Mouse (Mus musculus): ENCODE measurements around the gene Cenpt. TPM values are rescaled to one million over a fixed set of nuclear protein-coding genes. Genes with fewer than 3 reads are reported as not detected.

Cenpt gene
- total and polyA plus RNA-seq, 3 experiments: 12.7 to 31.4 (median 14.6) TPM

- TF ChIP-seq TAL1 (conservative IDR thresholded peaks at IDR 0.05; ENCODE audit: low read depth, low read length) (no peak), GATA2 (IDR thresholded peaks at IDR 0.05; ENCODE audit: borderline replicate concordance, low read depth, low read length) (no peak), GATA1 (IDR thresholded peaks at IDR 0.05; ENCODE audit: borderline replicate concordance, low read length) (no peak), CTCF (IDR thresholded peaks at IDR 0.05; ENCODE audit: low read depth, low read length) (no peak), POLR2AphosphoS5 (IDR thresholded peaks at IDR 0.05; ENCODE audit: insufficient replicate concordance, low read depth, low read length) (no peak)
- ATAC-seq (ENCODE audit: extremely low read depth, insufficient number of reproducible peaks, low FRiP score, poor library complexity, severe bottlenecking) (no peak), DNase-seq (ENCODE audit: low spot score) (peak; percentile 17)
- no peaks in the 10 kb centered on the region for H3K27me3 ChIP-seq (ENCODE audit: insufficient read depth, low read length)
- H3K4me3 ChIP-seq (ENCODE audit: low read depth, low read length): no peak overlapping the region
- H3K36me3 ChIP-seq (replicated peaks): peaks cover 90% of the 10 kb centered on the region
- H3K9me3 ChIP-seq (replicated peaks): no peaks in the 10 kb centered on the region
- peaks cover 3% of the 10 kb centered on the region for H3K4me1 ChIP-seq (ENCODE audit: insufficient read depth, low read depth, low read length)
These were observed 39.4 kb upstream of the Cenpt start for GRCm38 (mm10) chr8:105892432-105892831.

GRCm38 (mm10) chr8:105890870-105891269, 37.8 kb upstream of the Cenpt start:
- ATAC-seq (ENCODE audit: extremely low read depth, insufficient number of reproducible peaks, low FRiP score, poor library complexity, severe bottlenecking): no peak

GRCm38 (mm10) chr8:105889756-105890465, 36.8 kb upstream of the Cenpt start:
- TF ChIP-seq GATA2 (IDR thresholded peaks at IDR 0.05; ENCODE audit: borderline replicate concordance, low read depth, low read length) (no peak), GATA1 (IDR thresholded peaks at IDR 0.05; ENCODE audit: borderline replicate concordance, low read length) (no peak), TAL1 (conservative IDR thresholded peaks at IDR 0.05; ENCODE audit: low read depth, low read length) (no peak), POLR2AphosphoS5 (IDR thresholded peaks at IDR 0.05; ENCODE audit: insufficient replicate concordance, low read depth, low read length) (no peak), CTCF (IDR thresholded peaks at IDR 0.05; ENCODE audit: low read depth, low read length) (no peak)
- Histone ChIP-seq H3K27me3 (ENCODE audit: insufficient read depth, low read length) (no peaks in the 10 kb centered on the region), H3K4me3 (ENCODE audit: low read depth, low read length) (no peak overlapping the region), H3K4me1 (ENCODE audit: insufficient read depth, low read depth, low read length) (peaks cover 3% of the 10 kb centered on the region), H3K9me3 (replicated peaks) (no peaks in the 10 kb centered on the region), H3K36me3 (replicated peaks) (peaks cover 99% of the 10 kb centered on the region)
- DNase-seq (ENCODE audit: low spot score): no peak
- no peak for ATAC-seq (ENCODE audit: extremely low read depth, insufficient number of reproducible peaks, low FRiP score, poor library complexity, severe bottlenecking)

More at GRCm38 (mm10) chr8:105890870-105891269, 37.8 kb upstream of the Cenpt start:
- H3K4me1 ChIP-seq (ENCODE audit: insufficient read depth, low read depth, low read length): peaks cover 3% of the 10 kb centered on the region
- no peak overlapping the region for H3K4me3 ChIP-seq (ENCODE audit: low read depth, low read length)
- no peak for TF ChIP-seq POLR2AphosphoS5 (IDR thresholded peaks at IDR 0.05; ENCODE audit: insufficient replicate concordance, low read depth, low read length)
- TF ChIP-seq TAL1 (conservative IDR thresholded peaks at IDR 0.05; ENCODE audit: low read depth, low read length): no peak
- no peak for TF ChIP-seq GATA2 (IDR thresholded peaks at IDR 0.05; ENCODE audit: borderline replicate concordance, low read depth, low read length)
- no peak for TF ChIP-seq GATA1 (IDR thresholded peaks at IDR 0.05; ENCODE audit: borderline replicate concordance, low read length)
- no peak for TF ChIP-seq CTCF (IDR thresholded peaks at IDR 0.05; ENCODE audit: low read depth, low read length)
- H3K27me3 ChIP-seq (ENCODE audit: insufficient read depth, low read length): no peaks in the 10 kb centered on the region
- no peak for DNase-seq (ENCODE audit: low spot score)
- H3K9me3 ChIP-seq (replicated peaks): no peaks in the 10 kb centered on the region
- peaks cover 99% of the 10 kb centered on the region for H3K36me3 ChIP-seq (replicated peaks)

GRCm38 (mm10) chr8:105880754-105881520, 27.9 kb upstream of the Cenpt start, which contains the start of gene Edc4:
Gene Edc4, plus strand, starts transcription at chr8:105880881.
- peak within 1 kb of the TSS; percentile 93 for H3K4me3 ChIP-seq (ENCODE audit: low read depth, low read length)
- TF ChIP-seq GATA2 (IDR thresholded peaks at IDR 0.05; ENCODE audit: borderline replicate concordance, low read depth, low read length) (no peak), CTCF (IDR thresholded peaks at IDR 0.05; ENCODE audit: low read depth, low read length) (no peak), TAL1 (conservative IDR thresholded peaks at IDR 0.05; ENCODE audit: low read depth, low read length) (no peak), POLR2AphosphoS5 (IDR thresholded peaks at IDR 0.05; ENCODE audit: insufficient replicate concordance, low read depth, low read length) (no peak), GATA1 (IDR thresholded peaks at IDR 0.05; ENCODE audit: borderline replicate concordance, low read length) (no peak)
- H3K9me3 ChIP-seq (replicated peaks): no peaks in the 10 kb centered on the region
- DNase-seq (ENCODE audit: low spot score) (peak; percentile 60), ATAC-seq (ENCODE audit: extremely low read depth, insufficient number of reproducible peaks, low FRiP score, poor library complexity, severe bottlenecking) (peak; percentile 89)
- no peaks in the 10 kb centered on the region for H3K27me3 ChIP-seq (ENCODE audit: insufficient read depth, low read length)
- peaks cover 82% of the 10 kb centered on the region for H3K36me3 ChIP-seq (replicated peaks)
- H3K4me1 ChIP-seq (ENCODE audit: insufficient read depth, low read depth, low read length): peaks cover 29% of the 10 kb centered on the region

GRCm38 (mm10) chr8:105874301-105874700, 21.2 kb upstream of the Cenpt start:
- TF ChIP-seq TAL1 (conservative IDR thresholded peaks at IDR 0.05; ENCODE audit: low read depth, low read length) (no peak), CTCF (IDR thresholded peaks at IDR 0.05; ENCODE audit: low read depth, low read length) (no peak), POLR2AphosphoS5 (IDR thresholded peaks at IDR 0.05; ENCODE audit: insufficient replicate concordance, low read depth, low read length) (no peak), GATA1 (IDR thresholded peaks at IDR 0.05; ENCODE audit: borderline replicate concordance, low read length) (no peak), GATA2 (IDR thresholded peaks at IDR 0.05; ENCODE audit: borderline replicate concordance, low read depth, low read length) (no peak)
- Histone ChIP-seq H3K36me3 (replicated peaks) (peaks cover 94% of the 10 kb centered on the region), H3K9me3 (replicated peaks) (no peaks in the 10 kb centered on the region), H3K4me1 (ENCODE audit: insufficient read depth, low read depth, low read length) (peaks cover 23% of the 10 kb centered on the region), H3K4me3 (ENCODE audit: low read depth, low read length) (no peak overlapping the region), H3K27me3 (ENCODE audit: insufficient read depth, low read length) (no peaks in the 10 kb centered on the region)
- no peak for DNase-seq (ENCODE audit: low spot score)
- ATAC-seq (ENCODE audit: extremely low read depth, insufficient number of reproducible peaks, low FRiP score, poor library complexity, severe bottlenecking): no peak

Data from G1E (cell line).